Mouse (Mus musculus): ENCODE measurements at regions not wholly inside any gene's neighbourhood (a gene's known extent, or its start where the extent isn't known, plus 50 kb on each side); places are given as distances from the start of the nearest gene placed in this dataset.
"Not testable (repeated sequence)": the region's sequence is repeated elsewhere in the genome, so short reads cannot be mapped to it uniquely, and the experiment has no call there.

GRCm38 (mm10) chr13:82562576-82562975 lies 779.7 kb downstream of the Cetn3 start:
- 83% methylated on average over 4 of the region's 4 CpGs for WGBS
- no peaks in the 10 kb centered on the region for H3K9me3 ChIP-seq

DNA sequence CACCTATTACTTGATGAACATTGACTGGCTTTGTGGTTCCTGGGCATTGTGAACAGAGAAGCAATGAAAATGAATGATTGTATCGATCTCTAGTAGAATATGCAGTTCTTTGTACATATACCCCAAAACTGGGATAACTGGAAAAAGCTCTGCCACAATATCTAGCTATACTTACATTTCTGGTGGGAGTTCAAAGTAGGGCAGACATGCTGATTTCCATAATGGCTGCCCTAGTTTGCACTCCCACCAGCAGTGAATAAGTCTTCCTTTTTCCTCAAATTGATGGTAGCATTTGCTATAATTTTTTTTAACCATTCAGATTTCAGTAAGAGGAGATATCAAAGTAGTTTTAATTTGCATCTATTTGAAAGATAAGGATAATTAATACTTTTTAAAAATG lies 788.0 kb downstream of the Cetn3 start:
- 98% methylated on average over 1 of the region's 1 CpGs for WGBS
- H3K4me3 ChIP-seq: no peak overlapping the region
- no peak for ATAC-seq (replicated peaks)
- no peaks in the 10 kb centered on the region for H3K36me3 ChIP-seq
- H3K4me2 ChIP-seq (replicated peaks): no peak overlapping the region
- no peaks in the 10 kb centered on the region for H3K9me3 ChIP-seq
- H3K4me1 ChIP-seq: 0 out of 2 replicates have a peak, but pooled peaks cover 7% of the 10 kb centered on the region
- no peaks in the 10 kb centered on the region for H3K27me3 ChIP-seq
- no peak overlapping the region for H3K27ac ChIP-seq (replicated peaks)
- H3K9ac ChIP-seq (replicated peaks): no peak overlapping the region

More at GRCm38 (mm10) chr13:82562576-82562975, 779.7 kb downstream of the Cetn3 start:
- ATAC-seq (replicated peaks): no peak
- Histone ChIP-seq H3K4me2 (replicated peaks) (no peak overlapping the region), H3K4me3 (no peak overlapping the region), H3K4me1 (no peaks in the 10 kb centered on the region), H3K36me3 (no peaks in the 10 kb centered on the region), H3K27me3 (no peaks in the 10 kb centered on the region), H3K9ac (replicated peaks) (no peak overlapping the region), H3K27ac (replicated peaks) (no peak overlapping the region)

GRCm38 (mm10) chr13:82577937-82578336 lies 795.1 kb downstream of the Cetn3 start:
- Histone ChIP-seq H3K27ac (replicated peaks) (no peak overlapping the region), H3K4me1 (0 out of 2 replicates have a peak, but pooled peaks cover 7% of the 10 kb centered on the region), H3K9ac (replicated peaks) (no peak overlapping the region), H3K36me3 (no peaks in the 10 kb centered on the region), H3K27me3 (no peaks in the 10 kb centered on the region), H3K4me2 (replicated peaks) (no peak overlapping the region), H3K9me3 (no peaks in the 10 kb centered on the region), H3K4me3 (no peak overlapping the region)
- WGBS: 64% methylated on average over 4 of the region's 4 CpGs
- ATAC-seq (replicated peaks): no peak

- no peaks in the 10 kb centered on the region for H3K9me3 ChIP-seq
- H3K4me3 ChIP-seq: no peak overlapping the region
- H3K27me3 ChIP-seq: no peaks in the 10 kb centered on the region
- 45% methylated on average over 1 of the region's 1 CpGs for WGBS
- H3K27ac ChIP-seq (replicated peaks): no peak overlapping the region
- no peak overlapping the region for H3K4me2 ChIP-seq (replicated peaks)
- H3K4me1 ChIP-seq: no peaks in the 10 kb centered on the region
- ATAC-seq (replicated peaks): no peak
- H3K36me3 ChIP-seq: no peaks in the 10 kb centered on the region
- H3K9ac ChIP-seq (replicated peaks): no peak overlapping the region
These were observed 803.5 kb downstream of the Cetn3 start for GRCm38 (mm10) chr13:82586335-82586734.

- Histone ChIP-seq H3K4me3 (no peak overlapping the region), H3K9me3 (no peaks in the 10 kb centered on the region), H3K27ac (replicated peaks) (peak overlapping the region; percentile 27; the same call in 1 of the 2 replicates), H3K9ac (replicated peaks) (no peak overlapping the region), H3K36me3 (no peaks in the 10 kb centered on the region), H3K4me2 (replicated peaks) (no peak overlapping the region), H3K4me1 (no peaks in the 10 kb centered on the region), H3K27me3 (no peaks in the 10 kb centered on the region)
- 71% methylated on average over 8 of the region's 8 CpGs for WGBS
- ATAC-seq (replicated peaks): peak; percentile 32; the same call in 1 of the 2 replicates
These were observed 811.0 kb downstream of the Cetn3 start for GRCm38 (mm10) chr13:82593831-82594230.

DNA sequence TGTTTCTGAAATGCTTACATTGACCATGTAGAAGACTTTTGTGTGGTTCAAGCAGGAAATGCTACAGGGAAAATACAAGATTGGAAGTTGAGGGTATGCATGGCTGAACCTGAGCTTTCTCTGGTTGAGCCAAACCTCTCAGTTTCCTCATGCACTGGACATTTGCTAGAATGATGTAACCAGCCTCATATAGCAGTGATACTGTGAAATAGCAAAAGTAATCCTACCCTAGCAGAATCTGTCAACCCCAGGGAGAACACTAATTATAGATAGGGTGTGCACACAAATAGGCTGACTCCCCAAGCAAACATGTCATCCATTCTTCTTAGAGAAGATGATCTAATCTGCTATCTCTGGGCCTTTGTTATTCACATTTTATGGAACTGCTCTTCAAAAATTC lies 812.7 kb downstream of the Cetn3 start:
- Histone ChIP-seq H3K4me1 (no peaks in the 10 kb centered on the region), H3K4me2 (replicated peaks) (no peak overlapping the region), H3K27me3 (no peaks in the 10 kb centered on the region), H3K9ac (replicated peaks) (no peak overlapping the region), H3K9me3 (no peaks in the 10 kb centered on the region), H3K27ac (replicated peaks) (no peak overlapping the region), H3K4me3 (no peak overlapping the region), H3K36me3 (no peaks in the 10 kb centered on the region)
- no peak for ATAC-seq (replicated peaks)

DNA sequence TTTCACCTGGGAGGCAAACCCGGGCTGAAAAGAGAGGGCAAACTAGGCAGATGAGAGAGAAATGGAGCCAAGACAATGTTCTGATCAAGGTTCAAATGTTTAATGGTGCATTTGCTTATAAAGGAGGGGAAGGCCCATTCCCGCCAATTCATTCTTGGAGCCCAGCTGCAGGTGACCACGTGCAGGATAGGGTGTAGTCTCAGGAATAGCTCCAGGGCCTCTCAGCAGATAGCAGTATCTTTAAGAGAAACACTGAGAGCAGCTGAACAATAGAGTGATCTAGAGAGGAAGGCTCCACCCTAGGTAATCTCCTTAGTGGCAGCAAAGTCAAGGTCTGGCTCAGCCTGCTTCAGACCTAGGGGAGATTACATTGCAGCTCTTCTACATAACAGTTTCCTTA lies 823.0 kb downstream of the Cetn3 start:
- H3K4me1 ChIP-seq; H3K9ac ChIP-seq (replicated peaks); ATAC-seq (replicated peaks); H3K36me3 ChIP-seq; H3K4me2 ChIP-seq (replicated peaks); H3K4me3 ChIP-seq; H3K27ac ChIP-seq (replicated peaks); H3K9me3 ChIP-seq; H3K27me3 ChIP-seq: not testable (repeated sequence)
- 62% methylated on average over 3 of the region's 3 CpGs for WGBS

- 49% methylated on average over 4 of the region's 4 CpGs for WGBS
- Histone ChIP-seq H3K4me2 (replicated peaks) (no peak overlapping the region), H3K27me3 (no peaks in the 10 kb centered on the region), H3K9ac (replicated peaks) (no peak overlapping the region), H3K4me3 (no peak overlapping the region), H3K9me3 (no peaks in the 10 kb centered on the region), H3K36me3 (no peaks in the 10 kb centered on the region), H3K27ac (replicated peaks) (peak overlapping the region; percentile 52), H3K4me1 (peaks cover 19% of the 10 kb centered on the region)
- no peak for ATAC-seq (replicated peaks)
These were observed 836.3 kb downstream of the Cetn3 start for GRCm38 (mm10) chr13:82619005-82619653.

DNA sequence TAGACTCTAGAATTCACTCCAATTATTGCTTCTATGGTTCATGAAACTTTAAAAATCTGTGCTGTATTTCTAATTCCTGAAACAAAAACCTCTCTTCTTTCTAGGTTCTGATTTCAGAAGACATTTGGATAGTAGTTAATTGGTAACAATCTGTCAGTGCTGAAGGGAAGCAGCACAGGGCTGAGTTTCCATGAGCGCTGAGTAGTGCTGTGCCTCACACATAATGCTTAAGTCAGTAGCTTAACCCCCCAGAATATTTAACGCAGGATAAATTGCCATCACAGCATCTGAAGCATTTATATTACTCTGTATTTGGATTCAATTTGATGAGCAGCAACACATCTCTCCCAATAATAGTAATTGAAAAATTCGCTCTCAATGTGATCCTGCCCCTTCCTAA lies 837.2 kb downstream of the Cetn3 start:
- H3K27ac ChIP-seq (replicated peaks): peak overlapping the region; percentile 52
- no peaks in the 10 kb centered on the region for H3K9me3 ChIP-seq
- WGBS: 49% methylated on average over 3 of the region's 3 CpGs

DNA sequence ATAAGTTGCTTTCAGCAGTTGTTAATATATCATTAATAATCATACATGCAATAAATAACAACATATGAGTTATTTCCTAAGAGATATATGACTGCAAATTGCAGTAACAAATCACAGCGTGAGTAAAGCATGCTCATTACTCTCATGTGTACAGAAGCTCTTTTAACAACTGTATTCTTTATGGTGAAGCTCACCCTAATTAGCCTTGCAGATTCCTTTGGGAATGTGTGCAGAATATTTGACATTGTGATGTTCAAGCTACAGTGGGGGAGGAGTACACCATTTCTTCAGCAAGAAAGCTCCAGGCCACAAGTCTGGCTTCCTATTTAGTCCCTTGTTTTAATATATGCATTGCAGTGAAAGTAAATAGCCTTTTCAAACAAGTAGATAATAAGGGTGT lies 837.9 kb downstream of the Cetn3 start:
- peak; percentile 87 for ATAC-seq (replicated peaks)
- WGBS: 5% methylated on average over 1 of the region's 1 CpGs
- Histone ChIP-seq H3K27ac (replicated peaks) (peak overlapping the region; percentile 14; the same call in 1 of the 2 replicates), H3K4me3 (no peak overlapping the region), H3K27me3 (no peaks in the 10 kb centered on the region), H3K36me3 (no peaks in the 10 kb centered on the region), H3K4me2 (replicated peaks) (no peak overlapping the region), H3K9me3 (no peaks in the 10 kb centered on the region), H3K9ac (replicated peaks) (no peak overlapping the region), H3K4me1 (peaks cover 19% of the 10 kb centered on the region)

More for the DNA sequence above, 837.2 kb downstream of the Cetn3 start:
- no peaks in the 10 kb centered on the region for H3K36me3 ChIP-seq
- ATAC-seq (replicated peaks): peak; percentile 78; the same call in 1 of the 2 replicates
- H3K4me3 ChIP-seq: no peak overlapping the region
- H3K27me3 ChIP-seq: no peaks in the 10 kb centered on the region
- H3K4me2 ChIP-seq (replicated peaks): no peak overlapping the region
- H3K9ac ChIP-seq (replicated peaks): no peak overlapping the region
- peaks cover 19% of the 10 kb centered on the region for H3K4me1 ChIP-seq

GRCm38 (mm10) chr13:82628727-82629126 lies 845.9 kb downstream of the Cetn3 start:
- not testable (repeated sequence) for H3K9me3 ChIP-seq; H3K4me1 ChIP-seq; ATAC-seq (replicated peaks); H3K4me2 ChIP-seq (replicated peaks); H3K36me3 ChIP-seq; H3K9ac ChIP-seq (replicated peaks); H3K27me3 ChIP-seq; H3K4me3 ChIP-seq; H3K27ac ChIP-seq (replicated peaks)
